Mouse (Mus musculus): ENCODE data around the gene Vash2.
A peak's percentile ranks its signal among the peaks of the same experiment; 100 is the strongest.
"Not testable (repeated sequence)": the region's sequence is repeated elsewhere in the genome, so short reads cannot be mapped to it uniquely, and the experiment has no call there.

The Vash2 gene

DNA sequence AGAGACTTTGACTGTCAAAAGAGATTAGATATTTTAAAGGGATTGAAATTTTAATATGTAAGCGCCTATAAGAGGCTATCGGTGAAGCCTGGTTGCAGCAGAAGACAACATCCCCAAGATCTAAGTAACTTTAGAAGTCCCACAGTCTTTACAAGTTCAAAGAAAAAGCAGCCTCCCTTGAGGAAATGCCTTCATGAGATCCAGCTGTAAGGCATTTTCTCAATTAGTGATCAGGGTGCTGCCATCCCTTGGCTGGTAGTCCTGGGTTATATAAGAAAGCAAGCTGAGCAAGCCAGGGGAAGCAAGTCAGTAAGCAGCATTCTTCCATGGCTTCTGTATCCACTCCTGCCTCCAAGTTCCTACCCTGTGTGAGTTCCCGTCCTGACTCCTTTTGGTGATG, 54.3 kb downstream of the Vash2 start, which contains the start of gene Angel2:
Angel2 (plus strand) TSS at position 301 of the 400 bp plus-strand sequence.
- DNase-seq (ENCODE audit: low read depth): not testable (repeated sequence)

DNA sequence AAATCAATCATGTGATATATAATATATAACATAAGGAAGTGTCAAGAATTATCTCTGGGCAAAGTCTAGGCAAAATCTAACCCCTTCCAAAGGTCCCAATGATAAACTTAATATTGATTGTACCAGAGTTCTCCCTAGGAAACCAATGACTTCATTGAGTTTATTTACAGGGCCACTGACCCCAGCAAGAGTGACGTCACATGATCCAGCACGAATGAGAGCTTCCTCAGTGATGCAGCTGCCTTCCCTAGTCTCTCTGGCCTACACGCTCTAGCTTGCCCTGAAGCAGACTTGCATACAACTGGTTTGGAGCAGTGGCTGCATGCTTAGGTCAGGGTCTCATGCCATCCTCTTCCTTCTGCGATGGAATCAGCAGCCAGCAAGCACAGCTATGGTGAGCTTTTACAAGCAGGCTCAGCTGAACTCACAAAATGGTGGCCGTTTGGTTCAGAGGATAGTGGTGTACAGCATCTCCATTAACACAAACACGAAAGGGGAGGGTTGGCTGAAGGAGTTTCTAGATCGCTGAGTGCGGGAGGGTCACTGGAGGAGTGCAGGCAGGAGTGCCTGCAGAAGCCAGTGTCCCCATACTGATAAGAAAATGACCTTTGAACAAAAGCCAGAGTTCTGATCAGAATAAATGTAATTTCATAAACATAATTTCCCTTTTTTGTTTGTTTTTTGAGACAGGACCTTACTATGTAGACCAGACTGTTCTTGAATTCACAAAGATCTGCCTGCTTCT, 59.2 kb downstream of the Vash2 start:
- no peak for DNase-seq (ENCODE audit: low read depth)

DNA sequence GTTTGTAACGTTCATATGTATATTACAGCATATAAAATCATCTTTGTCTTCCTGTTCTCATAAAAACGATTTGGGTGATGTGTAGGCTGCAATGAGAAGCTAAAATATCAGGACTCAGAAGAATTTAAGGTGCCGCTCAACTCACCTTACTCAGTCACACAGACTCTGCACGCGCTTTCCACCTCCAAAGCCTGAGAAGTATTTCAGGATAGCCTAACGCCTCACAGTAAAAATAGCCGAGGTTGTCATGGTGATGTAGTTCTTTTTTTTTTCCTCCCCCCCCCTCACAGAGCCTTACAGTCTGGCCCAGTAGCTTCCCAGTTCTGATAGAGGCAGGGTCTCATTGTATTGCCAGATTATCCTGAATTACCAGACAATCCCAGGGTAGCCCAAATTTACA, 60.2 kb downstream of the Vash2 start:
- no peak for DNase-seq (ENCODE audit: low read depth)

DNA sequence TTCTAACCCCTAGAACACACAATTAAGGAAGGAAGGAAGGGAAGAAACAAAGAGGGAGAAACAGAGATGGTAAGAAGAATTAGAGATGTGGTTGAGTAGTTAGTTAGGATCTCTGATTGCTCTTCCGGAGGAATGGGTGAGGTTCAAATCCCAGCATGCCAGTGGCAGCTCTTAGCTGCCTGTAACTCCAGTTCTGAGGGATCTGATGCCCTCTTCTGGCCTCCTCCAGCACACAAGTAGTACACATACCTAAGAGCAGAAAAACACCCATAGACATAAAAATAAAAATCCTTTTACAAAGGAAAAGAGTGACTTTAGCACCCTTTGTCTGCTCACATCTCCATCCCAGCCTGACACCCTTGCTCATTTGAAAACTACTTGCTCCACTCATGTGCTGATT, 66.5 kb downstream of the Vash2 start:
- DNase-seq (ENCODE audit: low read depth): no peak

DNA sequence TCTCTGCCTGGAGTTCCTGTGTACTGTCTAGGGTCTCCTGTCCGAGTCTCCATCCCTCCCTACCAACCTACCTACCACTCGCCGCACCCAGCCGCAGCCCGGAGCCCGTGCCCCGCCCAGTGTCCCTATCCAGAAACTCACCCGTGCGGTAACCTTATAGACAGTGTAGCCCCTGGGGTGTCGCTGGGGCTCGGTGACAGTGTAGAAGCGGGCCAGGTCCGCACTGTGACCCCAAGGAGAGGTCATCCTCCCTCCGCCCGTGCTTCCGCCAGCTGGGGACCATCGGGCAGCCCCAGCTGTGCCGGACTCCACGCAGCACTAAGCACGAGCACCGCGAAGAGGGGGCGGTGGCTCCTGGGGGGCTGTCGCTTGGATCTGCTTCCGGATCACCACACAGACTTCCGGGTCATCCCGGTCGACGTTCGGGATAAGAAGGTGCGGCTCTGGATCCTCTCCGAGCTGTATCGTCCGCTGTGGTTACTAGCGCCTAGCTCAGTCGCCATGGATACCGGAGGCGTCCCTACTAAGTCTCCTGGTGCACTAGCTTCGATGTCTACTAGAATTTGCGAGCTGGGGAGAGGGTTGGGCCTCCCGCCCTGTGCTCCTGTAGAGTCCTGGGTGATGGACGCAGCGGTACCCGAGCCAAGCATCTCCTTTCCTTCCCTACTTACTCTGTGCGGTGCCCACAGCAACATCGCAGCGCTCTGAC, 67.5 kb downstream of the Vash2 start, which contains the start of gene Rps6kc1:
Rps6kc1 (minus strand) TSS at position 356 of the 709 bp plus-strand sequence.
- DNase-seq (ENCODE audit: low read depth): peak; percentile 67

DNA sequence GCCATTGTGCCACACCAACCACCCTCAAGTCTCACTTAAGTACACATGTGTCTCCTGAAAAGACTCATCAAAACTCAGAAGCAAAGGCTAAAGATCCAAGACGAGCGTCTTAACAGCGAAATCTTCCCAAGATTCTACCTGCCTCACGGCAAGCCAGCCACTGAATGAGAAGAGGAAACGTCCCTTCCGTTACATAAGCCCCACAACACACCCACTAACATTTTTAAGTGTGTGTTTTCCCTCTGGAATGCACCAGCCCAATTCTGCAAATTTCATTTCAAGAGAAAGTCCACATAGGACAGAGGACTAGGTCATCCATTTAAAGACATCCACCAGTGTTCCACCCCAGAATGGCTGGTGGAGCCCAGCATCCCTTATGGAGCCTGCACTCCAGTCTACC, 68.3 kb downstream of the Vash2 start:
- no peak for DNase-seq (ENCODE audit: low read depth)

DNA sequence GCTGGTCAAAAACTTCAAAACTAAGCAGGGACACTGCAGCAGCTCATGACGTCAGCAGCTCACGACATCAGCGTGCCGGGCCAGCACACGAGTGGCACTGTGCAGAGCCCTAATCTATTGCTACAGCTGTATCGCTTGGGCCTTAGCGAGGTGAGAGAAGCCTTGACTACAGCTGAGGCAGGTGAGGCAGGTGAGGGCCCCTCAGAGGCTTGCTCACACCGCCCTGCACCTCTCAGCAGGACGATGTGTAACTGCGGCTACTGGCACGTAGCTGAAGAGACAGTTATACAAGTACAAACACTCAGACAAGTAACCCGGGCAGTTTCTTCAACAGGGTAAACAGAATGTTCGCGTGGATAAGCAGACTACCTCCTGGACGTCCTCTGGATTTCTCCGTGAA, 74.4 kb downstream of the Vash2 start:
- no peak for DNase-seq (ENCODE audit: low read depth)

DNA sequence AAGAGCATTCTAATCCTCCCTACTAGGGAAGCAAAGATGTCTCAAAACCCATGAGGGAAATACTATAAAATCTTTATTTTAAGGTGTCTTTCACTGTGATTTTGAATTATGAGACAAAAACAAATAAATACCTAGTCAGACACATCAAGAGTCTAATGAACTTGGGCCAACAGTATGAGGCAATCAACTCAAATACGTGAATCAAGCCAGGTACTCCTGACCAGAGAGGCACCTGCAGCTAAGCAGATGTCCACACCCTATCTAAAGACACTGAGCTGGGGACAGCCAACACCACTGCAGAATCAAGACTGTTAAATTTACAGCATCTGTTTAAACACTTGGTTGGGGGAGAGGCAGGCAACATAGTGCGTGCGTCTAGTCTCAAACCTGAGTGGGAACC, 75.0 kb downstream of the Vash2 start:
- DNase-seq (ENCODE audit: low read depth): no peak

DNA sequence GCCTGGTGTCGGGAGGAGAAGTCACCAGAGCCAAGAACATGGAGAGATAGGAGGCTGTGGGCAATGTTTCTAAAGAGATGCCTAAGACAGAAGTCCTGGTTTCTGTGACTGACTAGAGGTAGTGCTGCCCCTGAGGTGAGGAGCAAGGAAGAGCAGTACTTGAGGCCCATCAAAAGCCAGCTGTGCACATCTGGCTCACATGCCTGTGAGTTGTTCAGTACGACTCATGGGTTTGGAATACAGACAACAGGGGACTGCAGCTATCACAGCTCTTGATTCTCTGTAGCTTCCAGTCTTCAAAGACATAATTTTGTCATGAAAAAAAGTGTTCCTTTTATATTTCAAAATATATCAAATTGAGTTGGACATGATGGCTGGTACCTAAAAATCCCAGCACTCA, 78.0 kb downstream of the Vash2 start:
- DNase-seq (ENCODE audit: low read depth): no peak

DNA sequence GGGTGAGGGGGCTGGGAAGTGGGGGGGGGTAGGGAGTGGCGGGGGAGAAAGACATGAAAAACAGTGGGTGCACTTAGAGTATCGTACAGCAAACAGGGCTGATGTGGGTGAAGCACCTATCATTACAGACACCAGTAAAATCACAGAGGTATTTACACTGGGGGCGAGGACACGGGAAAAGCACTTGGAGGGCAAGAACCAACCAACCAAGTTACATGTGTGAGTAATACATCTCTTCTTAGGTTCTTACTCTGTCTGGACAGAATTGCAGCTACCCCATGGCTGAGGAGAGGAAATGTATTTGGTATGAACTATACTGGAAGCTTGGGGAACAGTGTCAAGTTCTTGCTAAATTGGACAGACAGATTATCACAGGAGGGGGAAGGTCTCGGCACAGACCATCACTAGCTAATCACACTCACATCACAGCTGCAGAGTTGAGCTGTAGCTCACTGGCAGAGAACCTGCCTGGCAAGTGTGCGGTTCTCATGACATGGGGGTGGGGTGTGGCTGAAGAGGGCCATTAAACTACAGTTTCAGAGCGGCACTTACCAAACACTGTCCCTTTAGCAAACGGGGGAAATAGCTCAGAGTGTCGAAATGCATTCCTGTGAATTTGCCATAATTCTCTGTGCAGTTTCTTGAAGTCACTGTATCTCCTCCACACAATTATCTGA, 80.1 kb downstream of the Vash2 start:
- DNase-seq (ENCODE audit: low read depth): no peak

DNA sequence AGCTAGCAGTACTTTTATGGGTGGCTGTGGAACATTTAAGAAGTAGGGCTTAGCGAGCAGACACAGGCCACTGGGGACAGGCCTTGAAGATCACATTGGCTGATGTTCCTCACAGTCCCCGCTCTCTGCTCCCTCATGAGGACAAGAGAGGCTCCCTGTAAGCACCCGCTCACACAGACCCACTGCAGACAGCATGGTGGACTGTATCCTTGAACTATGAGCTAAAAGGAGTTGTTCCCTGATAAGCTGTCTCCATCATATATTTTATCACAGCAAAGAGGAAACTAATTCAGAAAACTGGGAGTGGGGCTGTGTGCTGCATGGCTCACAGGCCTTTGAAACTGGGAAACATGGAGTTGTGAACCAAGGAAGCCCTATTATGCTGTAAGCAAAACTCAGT, 80.9 kb downstream of the Vash2 start:
- DNase-seq (ENCODE audit: low read depth): no peak
